Mouse (Mus musculus) CD4-positive helper T cell, adult 2 months (primary cell): Measurements from ENCODE around the gene Ppp1r16b.
"Not testable (repeated sequence)": the region's sequence is repeated elsewhere in the genome, so short reads cannot be mapped to it uniquely, and the experiment has no call there.

ENCODE experiments used
- DNase-seq: peaks from one replicate; pipeline ENCODE4 v3.0.0-alpha.2; 2012; ENCODE audit warnings: low read depth, missing footprints, low spot score

Ppp1r16b gene

DNA sequence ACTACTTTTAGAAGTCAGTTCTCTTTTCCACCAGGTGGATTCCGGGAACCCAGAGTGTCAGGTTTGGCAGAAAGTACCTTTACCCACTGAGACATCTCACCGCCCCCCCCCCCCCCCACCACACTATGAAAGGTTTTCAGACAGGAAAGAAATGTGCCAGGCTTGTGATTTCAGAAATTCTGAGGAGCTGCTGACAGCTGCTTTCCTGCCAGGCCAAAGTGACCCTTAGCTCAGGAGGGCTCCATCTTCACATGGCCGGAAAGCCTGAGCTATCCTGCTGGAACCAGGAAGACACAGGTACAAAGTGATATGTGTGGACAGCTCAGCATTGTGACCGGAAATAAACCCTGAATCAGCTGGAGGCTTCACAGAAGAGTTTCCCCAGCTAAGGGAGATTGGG is 56.9 kb downstream of the Ppp1r16b start:
- peak; percentile 54 for DNase-seq

DNA sequence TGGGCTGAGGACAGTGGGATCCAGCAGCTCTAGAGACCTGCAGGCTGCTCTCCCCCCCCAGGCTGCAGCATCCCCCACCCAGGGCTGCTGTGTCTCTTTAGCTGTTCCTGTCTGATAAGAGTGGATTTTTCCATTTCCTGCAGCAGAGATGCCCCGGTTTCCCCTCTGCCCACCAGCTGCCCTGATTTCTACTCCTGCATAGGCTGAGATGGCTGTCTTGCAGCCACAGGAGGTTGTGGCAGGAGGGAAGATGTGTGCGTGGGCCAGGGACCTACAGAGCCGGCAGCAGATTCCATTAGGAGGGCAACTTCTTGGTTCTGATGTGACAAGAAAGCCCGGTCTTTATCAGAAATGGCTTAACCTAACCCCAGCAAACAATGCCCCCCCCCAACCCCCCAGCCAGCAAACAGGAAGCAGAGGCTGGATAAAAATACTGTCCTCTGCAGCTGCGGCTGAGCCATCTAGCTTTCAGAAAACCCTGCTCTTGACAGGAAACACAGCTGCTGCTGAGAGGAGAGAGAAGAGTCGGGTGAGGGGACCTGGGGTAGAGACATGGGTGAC is 57.9 kb downstream of the Ppp1r16b start:
- peak; percentile 81 for DNase-seq

DNA sequence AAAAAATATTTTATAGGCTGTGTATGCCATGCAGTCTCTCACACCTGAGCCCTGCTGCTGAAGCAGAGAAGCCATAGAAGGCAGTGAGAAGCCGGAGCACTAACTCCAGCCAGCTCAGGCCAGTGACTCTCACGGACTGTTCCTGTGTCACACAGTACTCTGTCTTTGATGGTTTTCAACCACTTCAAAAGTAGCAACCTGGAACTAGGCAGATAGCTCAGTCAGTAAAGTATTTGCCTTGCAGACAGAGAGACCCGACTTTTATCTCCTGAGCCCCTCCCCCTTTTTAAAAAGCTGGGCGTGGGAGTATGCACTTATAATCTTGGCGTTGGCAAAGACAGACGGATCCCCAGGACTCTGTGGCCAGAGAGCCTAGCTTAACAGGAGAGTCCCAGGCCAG is 58.6 kb downstream of the Ppp1r16b start:
- peak; percentile 76 for DNase-seq

DNA sequence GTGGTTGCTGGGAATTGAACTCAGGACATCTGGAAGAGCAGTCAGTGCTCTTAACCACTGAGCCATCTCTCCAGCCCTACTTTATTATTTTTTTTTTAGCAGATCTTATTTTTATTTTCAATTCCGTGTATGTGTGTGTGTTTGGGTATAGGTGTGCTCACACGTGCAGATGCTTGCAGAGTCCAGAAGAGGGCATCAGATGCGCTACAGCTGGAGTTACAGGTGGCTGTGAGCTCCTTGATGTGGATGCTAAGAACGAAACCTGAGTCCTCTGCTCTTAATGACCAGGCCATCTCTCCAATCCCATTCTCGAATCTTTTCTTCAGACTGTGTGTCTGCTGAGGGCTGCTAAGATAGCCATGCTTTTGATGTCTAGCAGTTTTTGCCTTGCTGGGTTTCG is 61.1 kb downstream of the Ppp1r16b start:
- DNase-seq = no peak

DNA sequence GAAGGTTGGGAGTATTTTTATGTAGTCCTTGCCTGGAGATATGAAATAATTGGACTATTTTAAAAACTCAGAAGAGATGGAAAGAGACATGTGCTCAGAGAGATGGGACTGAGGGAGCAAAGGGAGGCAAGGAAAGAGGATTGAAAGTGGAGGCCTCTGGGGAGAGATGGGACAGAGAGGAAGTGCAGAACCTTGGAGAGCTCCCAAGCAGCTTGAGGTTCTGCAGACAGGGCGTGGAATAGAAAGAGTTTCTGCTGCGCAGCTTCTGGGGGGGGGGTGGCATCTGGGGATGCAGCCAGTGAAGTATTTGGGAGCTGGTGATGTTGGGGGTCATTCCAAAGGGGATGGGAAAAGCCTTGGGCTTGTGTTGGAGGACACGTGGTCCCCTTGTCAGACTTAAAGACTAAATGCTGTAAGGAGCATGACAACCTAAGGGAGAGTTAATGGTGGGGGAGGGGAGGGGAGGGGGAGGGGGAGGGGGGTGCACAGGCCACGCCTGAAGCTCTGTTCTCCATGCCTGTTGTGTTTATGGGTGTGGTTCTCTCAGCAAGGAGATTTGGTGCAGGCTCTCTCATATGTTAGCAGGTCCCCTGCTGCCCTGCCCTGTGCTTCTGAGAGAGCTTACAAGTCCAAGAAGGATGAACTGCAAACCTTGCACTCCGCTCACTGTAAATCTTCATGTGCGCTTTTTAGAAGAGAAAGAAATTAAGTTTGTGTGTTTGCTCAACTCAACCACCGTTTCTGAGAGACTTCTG is 63.0 kb downstream of the Ppp1r16b start:
- DNase-seq = no peak

DNA sequence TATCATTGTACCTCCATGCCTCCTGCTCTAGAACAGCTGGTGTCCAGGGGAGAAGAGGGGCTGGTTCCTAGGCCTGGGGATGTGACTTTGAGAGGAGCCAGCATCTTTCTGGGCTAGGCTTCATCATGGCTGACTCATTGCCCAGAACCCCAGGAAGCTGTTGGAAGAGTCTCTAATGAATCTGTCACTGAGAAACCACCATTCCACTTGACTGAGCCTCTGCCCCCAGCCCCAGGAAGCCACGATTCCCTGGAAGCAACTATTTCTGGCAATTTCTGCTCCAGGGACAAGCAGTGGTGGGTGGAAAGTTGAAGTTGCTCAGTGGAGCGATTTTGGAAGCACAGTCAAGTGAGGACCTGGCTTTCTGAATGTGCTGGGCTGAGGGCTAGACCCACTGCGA is 65.7 kb downstream of the Ppp1r16b start:
- no peak for DNase-seq

DNA sequence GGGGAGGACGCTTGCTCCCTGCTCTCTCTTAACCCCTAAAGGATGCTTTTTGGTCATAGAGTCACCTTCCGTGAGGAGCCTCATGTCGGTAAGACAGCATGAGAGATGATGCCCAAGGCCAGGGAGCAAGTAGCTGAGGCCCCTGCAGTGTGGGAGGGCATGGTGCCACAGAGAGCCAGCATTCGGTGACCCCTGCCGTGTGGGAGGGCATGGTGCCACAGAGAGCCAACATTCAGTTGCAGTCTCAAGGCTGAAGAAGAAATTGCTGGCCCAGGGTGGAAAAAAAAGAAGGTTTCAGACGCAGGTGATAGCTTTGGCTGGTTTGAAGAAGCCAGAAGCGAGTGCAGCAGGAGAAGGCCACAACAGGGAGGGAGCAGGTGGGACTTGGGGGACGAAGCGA is 67.3 kb downstream of the Ppp1r16b start:
- DNase-seq = no peak

DNA sequence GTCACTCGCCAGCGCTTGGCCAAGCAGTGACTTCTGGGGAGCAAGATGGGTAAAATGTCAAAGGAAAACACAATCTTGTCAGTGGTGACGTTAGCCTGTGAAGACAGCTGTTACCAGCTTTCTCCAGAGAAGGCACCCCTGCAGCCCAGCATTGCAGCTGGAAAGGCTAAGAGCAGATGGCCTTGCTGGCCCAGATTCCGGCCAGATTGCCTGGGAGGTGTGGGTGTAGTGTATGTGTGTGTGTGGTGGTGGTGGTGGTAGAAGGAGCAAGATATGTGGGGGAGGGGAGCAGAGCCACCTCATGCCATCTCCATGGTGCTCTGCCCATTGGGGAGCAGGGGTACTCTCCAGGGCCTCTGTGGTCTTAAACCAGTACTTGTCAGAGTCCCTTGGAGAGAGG is 67.9 kb downstream of the Ppp1r16b start:
- DNase-seq = no peak

DNA sequence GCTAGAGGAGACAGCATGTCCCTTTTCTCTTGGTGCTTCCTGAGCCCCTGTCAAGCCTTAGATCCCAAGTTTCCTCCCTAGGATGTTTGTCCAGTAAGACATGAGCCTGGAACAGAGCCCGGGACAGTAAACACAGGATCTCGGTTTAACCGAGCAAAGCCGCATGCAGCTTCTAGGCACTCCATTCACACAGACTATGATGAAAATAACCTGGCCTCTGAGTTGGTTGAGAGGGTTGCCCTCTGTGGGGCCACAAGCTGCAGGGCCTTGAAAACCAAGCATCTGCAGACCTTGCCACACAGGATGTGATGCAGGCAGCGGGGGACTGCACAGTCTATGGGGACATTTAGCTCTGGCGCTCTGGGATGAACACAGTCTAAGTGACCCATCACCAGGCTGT is 68.7 kb downstream of the Ppp1r16b start:
- peak; percentile 71 for DNase-seq

DNA sequence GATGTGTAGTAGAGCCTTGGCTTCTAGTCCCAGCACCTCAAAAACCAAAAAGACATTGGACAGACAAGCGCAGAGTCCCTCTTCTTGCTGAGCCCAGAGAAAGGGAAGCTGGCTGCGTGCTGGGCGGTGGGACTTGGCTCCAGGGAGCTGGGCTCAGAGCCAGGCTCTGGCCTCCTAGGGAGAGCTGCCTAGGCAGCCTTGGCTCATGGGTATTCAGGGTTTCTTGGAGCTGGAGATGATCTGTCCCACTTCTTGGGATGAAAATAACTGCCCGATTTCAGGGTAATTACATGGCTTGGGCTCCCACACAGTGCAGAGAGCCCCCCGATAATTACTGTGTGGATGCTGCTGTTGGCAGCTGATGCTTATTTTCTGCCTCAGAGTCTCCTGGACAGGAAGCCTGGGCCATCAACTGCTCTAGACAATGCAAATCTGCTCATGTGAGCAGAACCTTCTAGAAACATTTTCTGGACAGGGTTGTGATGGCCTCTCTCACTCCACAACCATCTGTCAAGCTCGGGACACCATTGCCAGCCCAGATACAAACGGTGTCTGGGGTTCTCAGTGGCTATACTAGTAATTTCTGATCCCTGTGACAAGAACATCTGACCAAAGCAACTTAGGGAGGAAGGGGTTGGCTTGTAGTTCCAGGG is 69.4 kb downstream of the Ppp1r16b start:
- DNase-seq = no peak

DNA sequence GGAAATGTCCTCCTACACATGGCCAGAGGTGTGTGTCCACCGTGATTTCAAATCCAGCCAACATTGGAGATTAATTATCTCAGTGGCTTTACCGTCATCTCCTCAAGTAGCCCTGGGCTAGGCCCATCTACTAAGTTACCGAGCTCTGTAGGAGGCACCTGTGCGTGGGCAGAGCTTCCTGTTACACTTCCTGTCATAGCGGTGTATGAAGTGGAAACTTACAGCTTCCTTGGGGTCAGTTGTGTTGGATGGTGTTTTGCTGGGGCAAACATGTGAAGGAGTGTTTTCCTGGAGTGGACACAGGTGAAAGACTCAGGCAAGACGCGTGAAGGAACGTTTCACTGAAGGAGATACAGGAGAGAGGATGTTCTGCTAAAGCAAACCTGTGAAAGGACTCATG is 70.1 kb downstream of the Ppp1r16b start:
- peak; percentile 82 for DNase-seq

DNA sequence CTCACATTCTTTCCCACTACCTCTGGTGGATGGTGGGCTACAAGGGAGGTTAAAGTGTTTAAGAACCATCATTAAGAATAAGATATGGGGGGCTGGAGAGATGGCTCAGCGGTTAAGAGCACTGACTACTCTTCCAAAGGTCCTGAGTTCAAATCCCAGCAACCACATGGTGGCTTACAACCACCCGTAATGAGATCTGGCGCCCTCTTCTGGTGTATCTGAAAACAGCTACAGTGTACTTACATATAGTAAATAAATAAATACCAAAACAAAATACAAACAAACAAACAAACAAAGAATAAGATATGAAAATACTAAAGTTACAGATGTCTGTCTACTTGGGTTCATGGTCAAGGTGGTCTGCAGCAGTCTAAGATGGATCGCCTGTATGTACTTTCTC is 71.0 kb downstream of the Ppp1r16b start:
- DNase-seq = not testable (repeated sequence)

DNA sequence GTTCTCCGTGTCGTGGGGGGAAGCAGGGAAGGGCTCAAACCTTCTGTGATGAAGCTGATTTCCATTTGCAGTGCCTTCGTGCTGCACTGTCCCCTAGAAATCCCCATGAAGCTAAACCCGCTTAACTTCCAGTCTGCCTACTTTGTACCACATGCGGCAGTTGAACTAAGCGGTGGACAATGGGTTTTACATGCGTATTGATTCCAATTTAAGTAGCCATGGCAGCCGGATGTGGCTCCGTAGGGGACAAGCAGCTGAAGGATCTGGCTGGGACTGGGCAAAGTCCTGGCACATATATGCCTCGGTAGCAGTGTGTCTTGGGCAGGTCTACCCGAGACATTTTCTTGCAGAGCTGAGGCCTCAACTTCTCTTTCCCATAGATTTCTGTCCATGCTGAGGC is 73.4 kb downstream of the Ppp1r16b start:
- no peak for DNase-seq

DNA sequence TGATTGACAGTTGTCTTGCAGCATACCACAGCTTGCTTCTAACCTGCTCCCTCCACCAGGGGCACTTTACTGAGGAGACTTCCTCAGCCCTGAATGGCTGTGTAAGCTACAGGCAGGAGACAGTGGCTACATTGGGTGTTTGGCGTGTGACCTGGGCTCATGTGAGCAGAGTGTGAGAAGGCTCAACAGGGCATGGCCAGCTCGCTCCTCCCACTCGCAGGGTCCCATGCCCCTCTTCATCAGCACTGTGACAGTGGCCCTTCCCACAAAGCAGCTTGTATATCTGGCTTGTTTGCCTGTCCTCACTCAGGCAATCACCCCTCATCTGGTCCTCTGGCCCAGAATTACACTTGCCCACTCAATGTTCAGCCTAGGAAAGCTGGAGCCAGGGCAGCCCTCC is 73.9 kb downstream of the Ppp1r16b start:
- DNase-seq = no peak

DNA sequence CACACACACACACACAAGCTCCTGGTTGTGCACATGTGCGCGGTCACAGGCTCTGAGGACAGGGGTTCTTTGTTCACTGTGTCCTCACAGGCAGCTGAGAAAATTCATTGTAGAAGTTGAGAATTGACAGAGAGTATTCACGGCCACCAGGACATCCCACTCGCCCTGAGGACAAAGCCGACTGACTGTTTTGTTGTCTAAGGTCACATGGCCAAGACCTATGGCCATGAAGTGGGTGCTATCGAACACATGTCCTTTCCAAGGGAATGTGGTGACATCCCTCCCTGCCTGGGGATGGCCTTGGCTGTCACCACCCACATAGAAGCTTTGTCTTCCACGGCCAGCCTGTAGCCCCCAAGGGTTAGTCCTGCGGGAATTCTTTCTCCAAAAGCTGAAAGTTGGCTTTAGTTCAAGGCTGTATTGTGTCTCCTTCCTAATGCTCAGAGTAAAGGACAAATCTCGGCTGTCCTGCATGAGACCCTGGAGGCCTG is 75.9 kb downstream of the Ppp1r16b start:
- DNase-seq = no peak

DNA sequence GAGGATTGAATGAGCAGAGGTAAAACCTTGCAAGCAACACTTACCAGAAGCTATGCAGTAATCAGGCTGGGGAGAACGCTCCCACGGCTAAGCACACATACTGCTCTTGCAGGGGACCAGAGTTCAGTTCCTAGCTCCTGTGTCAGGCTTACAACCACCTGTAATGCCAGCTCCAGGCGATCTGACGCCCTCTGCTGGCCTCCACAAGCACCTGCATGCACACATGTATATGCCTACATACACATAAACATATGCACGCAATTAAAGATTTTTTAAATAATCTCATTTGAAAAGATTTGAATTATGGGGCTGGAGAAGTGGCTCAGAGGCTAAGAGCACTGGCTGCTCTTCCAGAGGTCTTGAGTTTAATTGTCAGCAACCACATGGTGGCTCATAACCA is 77.2 kb downstream of the Ppp1r16b start:
- no peak for DNase-seq

DNA sequence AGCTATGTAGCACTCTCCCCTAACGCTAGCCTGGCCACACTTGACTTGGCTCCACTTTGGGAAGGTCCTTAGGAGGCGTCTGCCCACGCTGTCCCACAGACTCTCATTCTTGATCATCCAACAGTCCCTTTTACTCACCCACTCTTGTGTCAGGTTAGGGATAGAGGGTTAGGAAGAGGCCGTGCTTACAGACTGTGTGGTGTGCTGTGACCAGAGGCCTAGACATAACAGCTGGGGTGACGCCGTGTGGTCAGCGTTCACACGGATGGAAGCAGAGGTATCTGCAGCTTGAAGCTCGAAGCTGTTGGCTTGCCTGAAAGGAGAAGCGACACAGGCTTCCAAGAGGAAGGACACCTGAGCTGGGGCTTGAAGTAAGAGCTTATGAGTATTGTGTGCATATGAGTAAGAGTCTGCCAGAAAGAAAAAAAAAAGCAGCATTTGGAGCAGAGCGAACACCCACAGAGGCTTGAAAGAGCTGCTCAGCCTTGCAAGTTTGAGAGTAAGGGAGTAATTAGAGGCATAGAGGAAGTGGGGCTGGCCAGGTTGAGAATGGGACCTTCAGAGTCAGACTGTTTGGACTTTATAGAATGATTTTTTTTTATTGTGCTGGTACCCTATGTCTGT is 78.4 kb downstream of the Ppp1r16b start:
- DNase-seq = no peak

DNA sequence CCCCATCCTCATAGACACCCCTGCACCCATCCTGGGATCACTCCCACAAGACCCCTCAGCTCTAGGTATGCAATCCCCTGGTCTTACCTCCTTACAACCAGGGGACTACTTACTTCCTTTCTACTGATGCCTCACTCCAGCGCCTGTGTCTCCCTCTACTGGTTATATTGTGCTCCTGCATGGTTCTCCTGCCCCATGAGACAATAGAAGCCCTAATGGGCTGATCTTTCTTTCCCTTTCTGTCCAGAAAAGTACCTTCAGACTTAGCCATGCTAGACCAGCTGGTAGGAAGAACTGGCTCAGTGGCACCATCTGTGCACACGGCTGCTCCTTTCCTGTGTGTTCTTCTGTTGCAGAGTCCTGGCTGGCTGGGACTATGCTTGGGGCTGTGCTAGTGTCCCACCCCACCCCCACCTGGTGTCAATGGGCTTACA is 79.9 kb downstream of the Ppp1r16b start:
- peak; percentile 77 for DNase-seq

DNA sequence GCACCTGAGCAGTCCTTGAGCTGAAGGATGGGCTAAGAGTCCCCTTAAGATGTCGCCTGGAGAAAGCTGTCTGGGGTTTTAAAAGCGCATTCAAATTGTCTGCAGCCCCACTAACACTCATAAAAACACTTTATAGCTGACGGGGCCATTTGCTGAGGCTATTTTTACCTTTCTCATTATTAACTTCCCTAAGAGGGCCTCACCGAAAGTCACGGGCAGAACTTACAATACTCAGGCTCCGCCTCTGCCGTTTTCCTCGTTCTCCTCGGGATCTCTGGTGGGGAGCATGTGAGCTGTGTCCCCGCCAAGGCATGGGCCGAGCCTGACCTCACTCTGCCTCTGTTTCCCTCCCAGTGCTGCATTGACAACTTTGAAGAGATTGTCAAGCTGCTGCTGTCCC is 81.0 kb downstream of the Ppp1r16b start:
- no peak for DNase-seq

DNA sequence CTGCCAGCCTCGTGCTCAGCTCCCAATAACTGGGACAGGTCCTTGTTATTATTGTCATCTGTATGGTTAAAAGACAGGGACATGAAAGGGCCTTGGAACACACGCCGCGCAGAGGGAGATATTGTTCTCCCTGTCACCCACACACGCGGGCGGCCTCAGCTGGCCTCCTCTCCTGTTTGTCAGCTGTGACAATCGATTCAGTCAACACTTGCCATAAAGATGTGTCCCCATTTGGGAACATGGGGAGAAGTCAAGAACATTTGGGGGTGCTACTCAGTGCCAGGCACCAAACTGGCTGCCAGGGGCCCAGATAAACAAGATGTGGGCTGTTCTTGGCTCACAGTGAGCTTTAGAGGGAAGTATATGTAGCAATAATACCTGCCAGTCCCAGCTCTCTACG is 84.2 kb downstream of the Ppp1r16b start:
- DNase-seq = no peak

DNA sequence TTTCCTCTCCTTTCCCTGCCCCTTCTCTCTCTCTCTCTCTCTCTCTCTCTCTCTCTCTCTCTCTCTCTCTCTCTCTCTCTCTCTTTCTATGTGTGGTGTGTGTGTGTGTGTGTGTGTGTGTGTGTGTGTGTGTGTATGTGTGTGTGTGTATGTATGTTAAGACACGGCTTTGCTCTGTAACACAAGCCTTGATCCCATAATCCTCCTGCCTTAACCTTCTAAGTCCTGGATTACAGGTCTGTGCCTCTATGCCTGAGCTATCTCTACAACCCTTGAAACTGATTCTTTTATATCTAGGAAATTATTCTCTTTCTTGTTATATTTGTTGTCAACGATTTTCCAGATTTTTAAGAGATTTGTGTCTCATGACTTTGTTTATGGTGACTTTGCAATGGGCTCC is 95.0 kb downstream of the Ppp1r16b start:
- no peak for DNase-seq

DNA sequence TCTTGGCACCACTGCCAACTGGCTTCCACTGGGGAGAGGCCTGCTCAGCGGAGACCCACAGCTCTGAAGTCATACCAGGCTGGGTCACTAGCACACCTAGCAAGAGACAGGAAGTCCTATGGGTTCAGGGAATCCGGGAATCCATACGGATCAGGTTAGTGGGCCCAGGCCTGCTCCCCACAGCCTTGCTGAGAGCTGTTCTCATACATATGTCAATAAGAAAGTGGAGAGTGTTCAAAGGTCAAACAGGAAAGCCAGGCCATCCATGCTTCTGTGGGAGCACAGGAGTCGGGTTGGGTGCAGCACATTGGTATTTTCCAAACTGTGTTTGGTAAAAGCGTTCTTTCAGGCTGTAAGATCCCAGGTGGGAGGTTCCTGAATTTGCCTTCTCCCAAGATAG is 97.1 kb downstream of the Ppp1r16b start:
- DNase-seq = no peak
